Mouse (Mus musculus) megakaryocyte, embryonic 14.5 days (primary cell): Measurements from ENCODE around the gene Nup107.

Experiments
- FLI1 ChIP-seq: IDR thresholded peaks from 2 replicates; pipeline ENCODE4 v1.6.1; 2012; ENCODE audit warnings: low read length, inconsistent platforms, mixed read lengths
- GATA1 ChIP-seq: IDR thresholded peaks from 3 replicates; pipeline ENCODE4 v1.6.1; 2012; ENCODE audit warnings: mixed read lengths, low read length, inconsistent platforms, borderline replicate concordance

DNA sequence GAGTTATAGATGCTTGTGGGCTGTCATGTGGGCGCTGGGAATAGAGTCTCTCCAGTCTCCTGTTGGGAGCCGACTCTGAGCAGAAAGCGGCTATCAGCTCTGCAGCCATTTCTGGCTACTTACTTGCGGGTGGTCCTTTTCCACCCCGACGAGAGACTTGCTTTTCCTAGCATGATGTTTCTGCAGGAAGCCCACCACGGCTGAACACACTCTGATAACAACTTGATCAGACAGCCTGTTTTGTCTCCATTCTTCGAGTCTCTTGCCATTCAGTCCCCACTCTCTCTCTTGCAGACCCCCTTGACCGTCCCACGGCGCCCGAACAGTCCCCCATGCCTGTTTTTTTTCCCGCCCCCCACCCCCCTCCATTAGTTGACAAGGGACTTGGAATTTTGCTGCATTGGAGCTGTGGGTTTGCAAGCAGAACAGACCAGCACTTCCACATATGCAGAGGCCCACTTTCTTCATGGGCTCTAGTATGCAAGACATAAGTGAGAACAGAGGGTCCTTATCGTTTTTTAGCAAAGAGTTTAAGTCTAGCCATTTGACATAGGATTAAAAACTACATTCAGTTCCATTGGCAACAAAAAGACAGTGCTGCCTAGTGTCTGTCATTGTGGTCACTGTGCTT is 59.4 kb downstream of the Nup107 start:
- TF ChIP-seq GATA1 (no peak), FLI1 (no peak)
